Mouse (Mus musculus) spleen, adult 2 months (tissue): Measurements from ENCODE around the gene Pias4. TPM values are rescaled to one million over a fixed set of nuclear protein-coding genes. Genes with fewer than 3 reads are reported as not detected.
"Not testable (repeated sequence)": the region's sequence is repeated elsewhere in the genome, so short reads cannot be mapped to it uniquely, and the experiment has no call there.

Experiments used
- DNase-seq, 2 experiments: peaks; one replicate each; pipeline versions ENCODE4 v3.0.0 to v3.0.0-alpha.2; 2012 to 2021; ENCODE audit warnings: low spot score in 2 of 2, low read depth in 1 of 2
- H3K27ac ChIP-seq: fragments of 200-500 bp; 2 replicates; pipeline ENCODE4 v1.5.1; 2012; ENCODE audit warnings: low read length, inconsistent platforms; ENCODE audit not compliant: insufficient read depth
- H3K27me3 ChIP-seq: fragments of 200-500 bp; 2 replicates; pipeline ENCODE4 v1.6.1; 2012; ENCODE audit warnings: mild to moderate bottlenecking, moderate library complexity, low read length, inconsistent platforms; ENCODE audit not compliant: control insufficient read depth, insufficient read depth
- H3K36me3 ChIP-seq: fragments of 200-500 bp; 2 replicates; pipeline ENCODE4 v1.6.1; 2012; ENCODE audit warnings: mild to moderate bottlenecking, low read length, inconsistent platforms; ENCODE audit not compliant: control insufficient read depth, insufficient read depth
- H3K4me1 ChIP-seq: fragments of 200-500 bp; 2 replicates; pipeline ENCODE4 v1.6.1; 2011; ENCODE audit warnings: inconsistent platforms; ENCODE audit not compliant: control insufficient read depth, insufficient read depth, insufficient read length
- H3K4me3 ChIP-seq: fragments of 200-500 bp; 2 replicates; pipeline ENCODE4 v1.5.1; 2011; ENCODE audit warnings: mild to moderate bottlenecking, inconsistent platforms; ENCODE audit not compliant: insufficient read depth, insufficient read length; ENCODE audit errors: extremely low read depth
- CTCF ChIP-seq: fragments of 200-500 bp; IDR thresholded peaks from 2 replicates; pipeline ENCODE4 v1.5.1; 2011; ENCODE audit warnings: mild to moderate bottlenecking, inconsistent platforms; ENCODE audit not compliant: insufficient read depth, insufficient read length, insufficient replicate concordance; ENCODE audit errors: extremely low read depth
- POLR2A ChIP-seq: fragments of 200-500 bp; IDR thresholded peaks from 2 replicates; pipeline ENCODE4 v1.6.1; 2011; ENCODE audit warnings: low read depth, low read length, inconsistent platforms
- WGBS: fragments of 180-500 bp; shearing (Covaris S2); methylation state at CpG from one replicate; pipeline ENCODE4 v1.1.7; 2018; 5-methylcytosine and 5-hydroxymethylcytosine counted together
- polyA plus RNA-seq: library from polyadenylated mRNA; depleted of rRNA; stranded (reverse); fragments of >200 nt; gene quantifications from 2 replicates; pipeline ENCODE4 v1.2.3, GENCODE M21; 2012

Gene Pias4
- polyA plus RNA-seq, 1 experiment = 36.1 TPM

DNA sequence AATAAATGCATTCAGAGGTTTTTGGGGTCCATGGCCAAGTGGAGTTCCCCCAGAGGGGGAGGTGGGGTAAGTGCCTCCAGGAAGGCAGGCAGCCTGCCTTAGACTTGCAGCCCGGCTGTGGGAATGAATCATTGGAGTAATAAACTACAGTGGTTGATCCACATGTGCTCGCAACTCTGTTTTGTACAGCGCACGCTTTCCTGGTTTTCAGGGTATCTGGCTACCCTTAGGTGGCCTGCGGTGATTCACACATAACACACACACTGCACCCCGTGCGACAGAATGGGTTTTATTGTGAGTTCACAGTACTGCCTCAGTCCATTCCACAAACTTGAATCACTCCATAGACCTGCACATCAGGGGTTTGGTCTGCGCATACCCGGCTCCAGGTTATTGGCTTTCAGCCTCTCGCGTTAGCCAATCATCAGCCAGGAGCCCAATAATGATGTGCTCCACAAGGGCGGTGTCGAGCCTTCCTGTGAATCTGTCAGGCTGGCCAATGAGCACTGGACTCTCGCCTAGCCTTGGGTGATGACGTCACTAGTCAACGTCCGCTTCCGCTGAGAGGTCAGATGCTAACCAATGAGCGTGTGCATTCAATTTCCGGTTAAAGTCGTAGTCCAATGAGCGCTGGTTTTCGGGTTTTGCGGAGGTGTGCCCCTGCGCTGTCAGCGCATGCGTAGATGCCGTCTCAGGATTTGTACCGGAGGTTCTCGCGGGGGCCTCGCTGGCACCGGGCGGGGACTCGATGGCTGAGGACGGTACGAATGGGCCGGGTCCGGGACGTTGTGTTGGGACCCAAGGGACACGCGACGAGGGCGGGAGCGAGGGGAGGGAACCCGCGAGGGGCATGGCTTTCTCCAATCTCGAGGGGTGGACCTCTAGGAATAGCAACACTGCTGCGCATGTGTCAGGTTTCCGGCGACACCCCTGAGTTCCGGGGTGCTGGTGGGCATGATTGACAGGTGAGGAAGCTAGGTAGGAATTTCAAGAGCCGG is 14.9 kb upstream of the Pias4 start, which contains the start of gene Dapk3:
TSS of gene Dapk3 (plus strand) at position 670 of the 998 bp plus-strand sequence.
- peak; percentile 91 to 99 for DNase-seq
- H3K36me3 ChIP-seq = peaks cover 56% of the 10 kb centered on the region
- 10% methylated on average over 53 of the region's 53 CpGs for WGBS

DNA sequence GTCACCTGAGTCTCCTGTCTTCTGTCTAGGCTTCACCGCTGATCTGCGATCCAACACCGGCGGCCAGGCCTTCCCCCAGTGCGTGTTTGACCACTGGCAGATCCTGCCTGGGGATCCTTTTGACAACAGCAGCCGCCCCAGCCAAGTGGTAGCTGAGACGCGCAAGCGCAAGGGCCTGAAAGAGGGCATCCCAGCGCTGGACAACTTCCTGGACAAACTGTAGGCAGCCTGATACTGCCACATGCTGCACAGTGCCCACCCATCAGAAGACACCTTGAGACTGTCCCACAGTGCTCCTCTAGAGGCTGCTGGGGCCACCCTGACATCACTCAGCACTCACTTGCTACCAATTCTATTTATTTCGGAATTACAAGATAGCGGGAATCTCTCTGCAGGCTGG is 14.1 kb upstream of the Pias4 start:
- DNase-seq, H3K27ac ChIP-seq, H3K27me3 ChIP-seq, H3K4me3 ChIP-seq: not testable (repeated sequence)
- Histone ChIP-seq H3K4me1 (peaks cover 11% of the 10 kb centered on the region; the same call in 1 of the 2 replicates), H3K36me3 (peaks cover 50% of the 10 kb centered on the region)
- WGBS = 91% methylated on average over 12 of the region's 12 CpGs

More for the DNA sequence above, 14.9 kb upstream of the Pias4 start, which contains the start of gene Dapk3:
- Histone ChIP-seq H3K4me1 (peaks cover 11% of the 10 kb centered on the region; the same call in 1 of the 2 replicates), H3K27ac (peak within 1 kb of the TSS; percentile 93), H3K4me3 (peak within 1 kb of the TSS; percentile 85), H3K27me3 (no peaks in the 10 kb centered on the region)
- peak; percentile 21; the same call in 1 of the 2 replicates for TF ChIP-seq POLR2A
- TF ChIP-seq CTCF = no peak

DNA sequence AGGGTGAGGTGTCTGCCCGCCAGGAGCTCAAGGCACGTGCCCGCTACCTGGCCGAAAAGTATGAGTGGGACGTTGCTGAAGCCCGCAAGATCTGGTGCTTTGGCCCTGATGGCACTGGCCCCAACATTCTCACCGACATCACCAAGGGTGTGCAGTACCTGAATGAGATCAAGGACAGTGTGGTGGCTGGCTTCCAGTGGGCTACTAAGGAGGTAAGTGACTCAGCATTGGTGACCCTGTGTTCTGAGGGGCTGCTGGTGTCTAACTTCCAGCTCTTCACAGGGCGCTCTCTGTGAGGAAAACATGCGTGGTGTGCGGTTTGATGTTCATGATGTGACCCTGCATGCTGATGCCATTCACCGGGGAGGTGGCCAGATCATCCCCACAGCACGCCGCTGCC is 13.2 kb upstream of the Pias4 start:
- Histone ChIP-seq H3K4me1 (peaks cover 11% of the 10 kb centered on the region; the same call in 1 of the 2 replicates), H3K36me3 (peaks cover 48% of the 10 kb centered on the region), H3K27ac (no peak overlapping the region), H3K27me3 (no peaks in the 10 kb centered on the region), H3K4me3 (no peak overlapping the region)
- DNase-seq = no peak
- TF ChIP-seq CTCF (no peak), POLR2A (no peak)
- WGBS = 93% methylated on average over 13 of the region's 13 CpGs

DNA sequence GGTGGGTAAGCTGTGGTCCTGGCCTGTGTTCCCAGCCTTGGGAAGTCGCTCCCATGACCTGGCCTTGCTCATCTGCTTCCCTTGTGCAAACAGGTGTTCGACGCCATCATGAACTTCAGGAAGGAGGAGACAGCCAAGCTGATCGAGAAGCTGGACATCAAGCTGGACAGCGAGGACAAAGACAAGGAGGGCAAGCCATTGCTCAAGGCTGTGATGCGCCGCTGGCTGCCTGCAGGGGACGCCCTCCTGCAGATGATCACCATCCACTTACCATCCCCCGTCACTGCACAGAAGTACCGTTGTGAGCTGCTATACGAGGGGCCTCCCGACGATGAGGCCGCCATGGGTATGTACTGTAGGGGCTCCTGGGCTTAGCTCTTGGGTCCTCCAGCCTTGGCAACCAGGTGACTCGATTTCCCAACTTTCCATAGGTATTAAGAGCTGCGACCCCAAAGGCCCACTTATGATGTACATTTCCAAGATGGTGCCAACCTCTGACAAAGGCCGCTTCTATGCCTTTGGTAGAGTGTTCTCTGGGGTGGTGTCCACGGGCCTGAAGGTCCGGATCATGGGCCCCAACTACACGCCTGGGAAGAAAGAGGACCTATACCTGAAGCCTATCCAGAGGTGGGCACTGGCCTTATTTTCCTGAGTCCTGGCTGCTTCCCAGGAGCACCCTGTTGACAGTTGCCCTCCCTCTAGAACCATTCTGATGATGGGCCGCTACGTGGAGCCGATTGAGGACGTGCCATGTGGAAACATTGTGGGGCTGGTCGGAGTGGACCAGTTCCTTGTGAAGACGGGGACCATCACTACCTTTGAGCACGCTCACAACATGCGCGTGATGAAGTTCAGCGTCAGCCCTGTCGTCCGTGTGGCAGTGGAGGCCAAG is 12.0 kb upstream of the Pias4 start:
- TF ChIP-seq CTCF = no peak
- no peak for TF ChIP-seq POLR2A
- Histone ChIP-seq H3K27ac (no peak overlapping the region), H3K36me3 (peaks cover 47% of the 10 kb centered on the region), H3K4me3 (no peak overlapping the region), H3K27me3 (no peaks in the 10 kb centered on the region), H3K4me1 (peaks cover 15% of the 10 kb centered on the region; the same call in 1 of the 2 replicates)
- WGBS = 91% methylated on average over 32 of the region's 32 CpGs
- no peak for DNase-seq

DNA sequence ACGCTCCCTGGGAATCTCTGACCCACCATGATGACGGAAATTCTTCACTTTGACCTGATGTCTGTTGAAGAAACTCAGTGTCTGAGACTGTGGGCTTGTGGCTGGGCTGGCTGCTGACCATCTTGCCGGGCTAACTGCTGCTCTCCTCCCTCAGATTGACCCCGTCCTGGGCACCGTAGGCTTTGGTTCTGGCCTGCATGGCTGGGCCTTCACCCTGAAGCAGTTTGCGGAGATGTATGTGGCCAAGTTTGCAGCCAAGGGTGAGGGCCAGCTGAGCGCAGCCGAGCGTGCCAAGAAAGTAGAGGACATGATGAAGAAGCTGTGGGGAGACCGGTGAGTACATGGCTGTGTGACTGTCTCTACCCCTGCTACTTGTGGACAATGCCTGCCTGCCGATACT is 11.2 kb upstream of the Pias4 start:
- H3K27ac ChIP-seq = no peak overlapping the region
- DNase-seq = no peak
- peaks cover 16% of the 10 kb centered on the region; the same call in 1 of the 2 replicates for H3K4me1 ChIP-seq
- TF ChIP-seq CTCF = no peak
- H3K4me3 ChIP-seq = no peak overlapping the region
- no peaks in the 10 kb centered on the region for H3K27me3 ChIP-seq
- 91% methylated on average over 11 of the region's 11 CpGs for WGBS
- peaks cover 44% of the 10 kb centered on the region for H3K36me3 ChIP-seq

DNA sequence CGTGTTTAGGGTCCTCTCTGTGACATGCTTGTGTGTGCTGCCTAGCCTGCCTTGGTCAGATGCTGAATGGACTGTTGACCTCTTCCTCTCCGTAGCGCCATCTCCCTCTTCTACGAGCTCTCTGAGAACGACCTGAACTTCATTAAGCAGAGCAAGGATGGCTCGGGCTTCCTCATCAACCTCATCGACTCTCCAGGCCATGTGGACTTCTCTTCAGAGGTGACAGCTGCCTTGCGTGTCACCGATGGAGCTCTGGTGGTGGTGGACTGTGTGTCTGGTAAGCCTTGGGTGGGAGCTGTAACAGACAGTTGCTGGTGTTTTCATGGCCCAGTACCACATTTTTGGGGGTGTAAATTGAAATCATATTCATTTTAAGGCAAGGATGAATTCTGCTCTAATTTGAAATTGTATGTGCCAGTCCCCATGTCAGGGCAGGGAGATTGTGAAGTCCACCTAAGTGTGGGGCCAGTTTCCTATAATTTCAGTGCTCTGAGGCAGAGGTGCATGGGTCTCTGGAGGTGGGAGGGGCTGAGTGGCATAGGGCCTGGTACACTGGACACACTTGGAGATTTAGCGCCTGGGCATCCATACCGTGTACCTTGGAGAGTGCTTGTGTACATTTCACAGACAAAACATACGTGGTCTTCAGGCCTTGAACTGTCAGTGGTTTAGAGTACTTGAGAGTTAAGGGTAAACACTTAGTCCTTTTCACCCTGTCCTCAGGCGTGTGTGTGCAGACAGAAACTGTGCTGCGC is 10.4 kb upstream of the Pias4 start:
- H3K4me3 ChIP-seq = peak overlapping the region; percentile 80; the same call in 1 of the 2 replicates
- WGBS = 69% methylated on average over 14 of the region's 14 CpGs
- H3K27me3 ChIP-seq = no peaks in the 10 kb centered on the region
- peak in 1 of 2 experiments; percentile 51 for DNase-seq
- peaks cover 14% of the 10 kb centered on the region; the same call in 1 of the 2 replicates for H3K4me1 ChIP-seq
- H3K36me3 ChIP-seq = peaks cover 44% of the 10 kb centered on the region
- no peak overlapping the region for H3K27ac ChIP-seq
- no peak for TF ChIP-seq CTCF
- no peak for TF ChIP-seq POLR2A
